Mouse (Mus musculus): ENCODE measurements around the gene Fancf.

DNA sequence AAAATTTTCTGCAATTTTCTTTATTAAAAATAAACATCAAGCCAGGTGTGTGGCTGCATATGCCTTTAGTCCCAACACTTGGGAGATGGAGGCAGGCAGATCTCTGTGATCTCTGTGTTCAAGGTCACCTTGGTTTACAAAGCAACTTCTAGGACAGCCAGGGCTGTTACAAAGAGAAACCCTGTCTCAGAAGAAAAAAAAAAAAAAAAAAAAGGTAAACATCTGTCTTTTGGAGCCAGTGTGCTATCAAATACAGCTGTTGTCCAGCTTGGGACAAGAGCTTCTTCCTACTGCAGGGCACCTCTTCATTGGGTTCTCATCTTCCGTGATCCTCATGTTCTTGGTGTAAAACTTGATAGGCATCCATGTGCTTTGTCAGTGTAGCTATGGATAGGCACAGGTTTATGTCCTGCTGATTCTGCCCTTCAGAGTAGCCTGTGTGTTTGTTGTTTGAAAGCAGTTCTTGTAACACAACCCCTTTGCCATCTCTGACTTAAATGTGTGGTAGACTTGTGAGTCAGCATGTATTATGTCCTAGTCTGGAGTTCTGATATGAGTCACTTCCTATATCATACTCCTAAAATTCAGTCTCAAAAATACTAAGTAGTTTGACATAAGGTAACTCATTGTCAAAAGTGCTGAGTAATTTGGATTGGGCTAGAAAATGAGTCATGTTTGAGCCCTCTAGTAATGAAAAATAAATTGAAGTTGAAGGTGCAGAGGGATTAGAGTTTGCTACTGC, 30.3 kb upstream of the Fancf start:
- TF ChIP-seq CTCF (IDR thresholded peaks at IDR 0.05; ENCODE audit: control insufficient read depth, insufficient read depth, low read length) (no peak), POLR2A (IDR thresholded peaks at IDR 0.05; ENCODE audit: borderline replicate concordance, control insufficient read depth, low read depth, low read length) (no peak)
